In the genomic region with DNA sequence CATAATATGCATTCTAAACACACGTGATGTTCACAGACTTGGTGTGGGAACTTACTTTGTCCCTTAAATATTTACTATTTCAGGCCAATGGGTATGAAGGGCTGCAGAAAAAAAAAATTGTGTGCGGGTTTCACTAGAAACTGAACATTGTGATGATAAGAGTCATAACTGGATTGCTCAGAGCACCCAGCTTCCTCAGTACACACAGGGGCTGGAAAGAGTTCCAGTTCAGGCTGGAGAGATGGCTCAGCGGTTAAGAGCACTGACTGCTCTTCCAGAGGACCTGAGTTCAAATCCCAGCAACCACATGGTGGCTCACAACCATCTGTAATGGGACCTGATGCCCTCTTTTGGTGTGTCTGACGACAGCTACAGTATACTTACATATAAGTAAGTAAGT, we compare ENCODE assay signal across 32 mouse cellular contexts. TPM values are rescaled to one million over a fixed set of nuclear protein-coding genes. Genes with fewer than 3 reads are reported as not detected.
"Had no signal": no experiment of that assay in that cellular context is flagged by ENCODE, and none has a peak within 500 bp of the region (broad histone marks: within the 10 kb centered on the region; RNA-seq: fewer than 3 reads in every experiment).

No protein-coding gene starts in this region.

RNA-seq across cellular contexts. Expression of a gene that starts 7.5 kb away (rescaled TPM):
- total RNA-seq: left cerebral cortex, postnatal 10 days; left cerebral cortex, postnatal 14 days; left cerebral cortex, postnatal 25 days; left cerebral cortex, postnatal 36 days; left cerebral cortex, postnatal 4 days; liver, adult 2 months; megakaryocyte progenitor cell, adult 5-6 weeks; megakaryocyte, adult 5-6 weeks; megakaryocyte-erythroid progenitor cell, adult 5-6 weeks; midbrain, postnatal 0 days; monocyte, adult 5-6 weeks had no signal
- polyA plus RNA-seq: limb, embryonic 10.5 days; limb, embryonic 11.5 days; liver, adult 2 months; liver, embryonic 11.5 days; liver, embryonic 12.5 days; liver, embryonic 13.5 days; liver, embryonic 14.5 days; liver, embryonic 15.5 days; liver, embryonic 16.5 days; liver, postnatal 0 days; lung, adult 2 months; lung, embryonic 14.5 days; lung, embryonic 15.5 days; lung, embryonic 16.5 days; lung, postnatal 0 days; midbrain, embryonic 10.5 days; midbrain, embryonic 11.5 days; midbrain, embryonic 13.5 days; midbrain, embryonic 16.5 days; midbrain, postnatal 0 days; myocyte; neural tube, embryonic 11.5 days; neural tube, embryonic 12.5 days had no signal
